Mouse (Mus musculus) T-helper 17 cell (primary cell): ENCODE data around the gene 1700003E16Rik.

Source experiments
- in situ Hi-C, 2 experiments: fragments of 300-600 bp; cut with MboI, MseI; formaldehyde crosslinking; loops; 1 replicate in 1 of 2; 2 replicates in 1 of 2; pipeline ENCODE4 v1.15.1; 2025; ENCODE audit warnings: high pct_unique_total_duplicates in 2 of 2

The 1700003E16Rik gene

GRCm38 (mm10) chr6:83125331-83125730 lies 30.9 kb upstream of the 1700003E16Rik start, which contains the start of gene Ino80b:
TSS of gene Ino80b (minus strand) at chr6:83125431.
- in situ Hi-C loops, result no loop called here

GRCm38 (mm10) chr6:83127419-83127818 lies 28.8 kb upstream of the 1700003E16Rik start:
- in situ Hi-C loops, result no loop called here

GRCm38 (mm10) chr6:83131469-83132034 lies 24.7 kb upstream of the 1700003E16Rik start:
- in situ Hi-C loops, result no loop called here

- in situ Hi-C loops, result no loop called here
These were observed 23.9 kb upstream of the 1700003E16Rik start for GRCm38 (mm10) chr6:83132176-83132919.

- in situ Hi-C loops, result no loop called here
These were observed 22.0 kb upstream of the 1700003E16Rik start for GRCm38 (mm10) chr6:83134226-83134625.

- in situ Hi-C loops, result no loop called here
These were observed 21.2 kb upstream of the 1700003E16Rik start, which contains the start of gene Rtkn for GRCm38 (mm10) chr6:83134951-83135513. TSS of gene Rtkn (plus strand) at chr6:83135463.

- in situ Hi-C loops, result no loop called here
These were observed 20.5 kb upstream of the 1700003E16Rik start for GRCm38 (mm10) chr6:83135571-83136161.

GRCm38 (mm10) chr6:83136291-83136880 lies 19.8 kb upstream of the 1700003E16Rik start:
- in situ Hi-C loops, result no loop called here

- in situ Hi-C loops, result no loop called here
These were observed 19.2 kb upstream of the 1700003E16Rik start for GRCm38 (mm10) chr6:83136881-83137575.

GRCm38 (mm10) chr6:83137576-83137950 lies 18.6 kb upstream of the 1700003E16Rik start:
- in situ Hi-C loops, result no loop called here

GRCm38 (mm10) chr6:83138056-83138455 lies 18.1 kb upstream of the 1700003E16Rik start:
- in situ Hi-C loops, result no loop called here

- in situ Hi-C loops, result no loop called here
These were observed 16.2 kb upstream of the 1700003E16Rik start for GRCm38 (mm10) chr6:83140044-83140443.

GRCm38 (mm10) chr6:83141636-83142035 lies 14.6 kb upstream of the 1700003E16Rik start:
- in situ Hi-C loops, result no loop called here

- in situ Hi-C loops, result no loop called here
These were observed 13.9 kb upstream of the 1700003E16Rik start for GRCm38 (mm10) chr6:83142211-83142731.

GRCm38 (mm10) chr6:83142886-83143285 lies 13.3 kb upstream of the 1700003E16Rik start:
- in situ Hi-C loops, result no loop called here

GRCm38 (mm10) chr6:83145209-83145608 lies 11.0 kb upstream of the 1700003E16Rik start:
- in situ Hi-C loops, result no loop called here

- in situ Hi-C loops, result no loop called here
These were observed 10.4 kb upstream of the 1700003E16Rik start for GRCm38 (mm10) chr6:83145805-83146204.

- in situ Hi-C loops, result no loop called here
These were observed 8.9 kb upstream of the 1700003E16Rik start for GRCm38 (mm10) chr6:83147280-83147679.

- in situ Hi-C loops, result no loop called here
These were observed 4.5 kb upstream of the 1700003E16Rik start for GRCm38 (mm10) chr6:83151721-83152120.

- in situ Hi-C loops, result no loop called here
These were observed 3.2 kb upstream of the 1700003E16Rik start for GRCm38 (mm10) chr6:83153038-83153437.

GRCm38 (mm10) chr6:83153485-83153884 lies 2.7 kb upstream of the 1700003E16Rik start:
- in situ Hi-C loops, result no loop called here
